Mouse (Mus musculus): Measurements from ENCODE around the gene Lpar1.

The Lpar1 gene

DNA sequence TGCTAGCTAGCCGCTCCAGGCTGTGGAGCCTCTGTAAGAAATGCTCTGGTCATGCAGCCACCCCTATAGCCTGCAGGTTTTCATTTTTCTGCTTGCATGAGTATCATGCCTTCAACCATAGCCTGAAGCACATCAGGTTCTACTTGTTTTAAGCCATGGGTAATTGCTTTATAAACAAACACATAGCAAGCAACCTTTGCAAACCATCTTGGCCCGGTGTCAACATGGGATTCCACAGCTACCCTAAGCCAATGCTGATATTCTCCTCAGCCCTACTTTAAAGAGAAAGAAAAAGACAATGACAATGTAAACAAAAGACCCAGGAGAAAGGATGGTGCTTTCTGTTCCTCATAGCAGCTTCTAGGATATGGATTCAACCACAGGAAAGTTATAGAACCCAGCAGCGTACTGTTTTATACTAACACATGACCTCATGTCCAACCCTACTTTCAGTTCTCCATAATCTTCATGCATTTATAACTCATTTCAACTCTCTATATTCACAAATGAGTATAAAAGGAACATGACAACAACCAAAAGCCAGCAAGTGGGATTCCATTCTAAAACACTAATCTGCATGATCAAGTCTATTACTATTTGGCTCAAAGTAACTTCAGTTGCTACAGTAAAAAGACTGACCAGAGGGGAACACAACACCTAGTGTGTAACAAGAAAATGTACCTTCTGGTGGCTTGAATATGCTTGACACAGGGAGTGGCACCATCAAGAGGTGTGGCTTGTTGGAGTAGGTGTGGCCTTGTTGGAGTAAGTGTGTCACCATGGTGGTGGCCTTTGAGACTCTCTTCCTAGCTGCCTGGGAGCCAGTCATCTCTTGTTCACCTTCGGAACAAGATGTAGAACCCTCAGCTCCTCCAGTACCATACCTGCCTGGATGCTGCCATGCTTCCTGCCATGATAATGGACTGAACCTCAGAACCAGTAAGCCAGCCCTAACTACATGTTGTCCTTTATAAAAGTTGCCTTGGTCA, 46.9 kb downstream of the Lpar1 start:
- no peak for DNase-seq (ENCODE audit: low spot score)

GRCm38 (mm10) chr4:58504250-58504649, 49.4 kb downstream of the Lpar1 start:
- no peak for DNase-seq (ENCODE audit: low spot score)

- no peak for DNase-seq (ENCODE audit: low spot score)
Observed at GRCm38 (mm10) chr4:58501012-58501777, 52.5 kb downstream of the Lpar1 start.

- no peak for DNase-seq (ENCODE audit: low spot score)
Observed at GRCm38 (mm10) chr4:58499831-58500230, 53.9 kb downstream of the Lpar1 start.

GRCm38 (mm10) chr4:58499241-58499640, 54.5 kb downstream of the Lpar1 start:
- no peak for DNase-seq (ENCODE audit: low spot score)

DNA sequence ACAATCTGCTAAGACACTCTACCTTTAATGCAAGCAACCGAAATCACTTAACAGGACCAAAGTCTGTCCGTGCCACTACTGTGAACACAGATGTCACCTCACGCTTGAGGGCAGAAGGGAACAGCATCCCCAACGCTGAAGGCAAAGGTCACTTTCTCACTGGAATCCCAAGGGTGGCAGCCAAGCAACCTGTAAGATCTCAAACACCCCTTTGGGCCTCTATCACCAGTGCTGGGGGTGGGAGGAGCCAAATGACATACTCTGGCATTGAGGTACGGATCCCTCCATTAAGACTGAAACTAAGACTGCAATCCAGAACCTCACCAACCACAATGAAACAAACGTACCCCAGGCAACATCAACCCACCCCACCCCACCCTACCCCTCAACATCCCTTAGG, 55.0 kb downstream of the Lpar1 start:
- no peak for DNase-seq (ENCODE audit: low spot score)

DNA sequence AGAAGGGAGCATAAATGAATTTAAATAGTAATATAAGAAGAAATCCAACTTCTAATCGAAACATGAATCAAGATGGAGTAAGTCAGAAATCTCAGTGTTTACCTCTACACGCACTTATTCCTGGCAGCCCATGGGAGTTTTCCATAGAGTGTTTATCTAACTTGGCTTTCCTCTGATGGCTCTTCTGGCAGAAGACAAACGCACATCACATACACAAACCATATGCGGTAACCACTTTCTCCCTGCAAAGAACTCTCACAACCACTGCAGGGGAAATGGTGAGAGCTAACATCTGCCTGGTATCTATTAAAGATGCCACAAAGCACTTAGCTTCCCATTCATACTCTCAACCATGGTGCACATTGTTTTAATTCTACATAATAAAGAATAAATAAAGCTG, 56.4 kb downstream of the Lpar1 start:
- no peak for DNase-seq (ENCODE audit: low spot score)

GRCm38 (mm10) chr4:58496743-58497142, 57.0 kb downstream of the Lpar1 start:
- no peak for DNase-seq (ENCODE audit: low spot score)

DNA sequence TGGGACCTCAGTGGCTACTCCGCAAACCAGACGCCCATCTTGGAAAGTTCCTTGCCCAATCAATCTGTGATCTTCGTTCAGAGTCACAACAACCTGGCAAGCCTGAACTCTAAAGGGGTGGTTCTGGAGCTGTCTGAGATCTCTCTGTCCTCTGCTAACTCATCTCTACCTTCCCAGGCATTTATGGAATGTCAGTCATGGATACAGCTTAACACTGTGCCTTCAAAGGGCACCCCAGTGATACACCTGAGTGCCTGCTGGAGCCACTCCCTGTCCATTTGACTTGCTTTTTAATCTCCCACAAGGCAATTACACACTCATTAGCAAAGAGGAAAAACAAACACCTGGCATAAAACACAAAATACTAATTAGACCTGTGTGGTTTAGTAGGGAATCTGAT, 62.0 kb downstream of the Lpar1 start:
- no peak for DNase-seq (ENCODE audit: low spot score)

GRCm38 (mm10) chr4:58490374-58490773, 63.3 kb downstream of the Lpar1 start:
- DNase-seq (ENCODE audit: low spot score): no peak

DNA sequence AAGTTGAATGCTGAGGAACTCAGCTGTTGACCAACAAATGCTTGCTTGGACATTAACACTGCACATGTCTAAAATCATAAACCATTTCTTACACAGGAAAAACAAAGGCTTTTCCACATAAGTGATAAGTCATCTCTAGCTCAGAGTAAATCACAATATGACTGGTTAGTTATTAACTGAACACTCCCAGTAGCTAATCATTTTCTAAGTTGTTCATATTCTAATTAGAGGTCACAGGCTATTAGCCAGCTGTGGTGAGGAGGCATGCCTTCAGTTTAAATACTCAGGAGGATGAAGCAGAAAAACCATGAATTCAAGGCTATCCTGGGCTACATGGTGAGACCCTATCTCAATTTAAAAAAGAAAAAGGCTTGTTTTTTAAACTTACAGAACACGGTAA, 75.1 kb downstream of the Lpar1 start:
- no peak for DNase-seq (ENCODE audit: low spot score)

GRCm38 (mm10) chr4:58477691-58478090, 76.0 kb downstream of the Lpar1 start:
- no peak for DNase-seq (ENCODE audit: low spot score)

GRCm38 (mm10) chr4:58471203-58471910, 82.3 kb downstream of the Lpar1 start:
- no peak for DNase-seq (ENCODE audit: low spot score)

GRCm38 (mm10) chr4:58469651-58470592, 83.8 kb downstream of the Lpar1 start:
- DNase-seq (ENCODE audit: low spot score): no peak

- DNase-seq (ENCODE audit: low spot score): no peak
Observed at GRCm38 (mm10) chr4:58469035-58469434, 84.7 kb downstream of the Lpar1 start.

DNA sequence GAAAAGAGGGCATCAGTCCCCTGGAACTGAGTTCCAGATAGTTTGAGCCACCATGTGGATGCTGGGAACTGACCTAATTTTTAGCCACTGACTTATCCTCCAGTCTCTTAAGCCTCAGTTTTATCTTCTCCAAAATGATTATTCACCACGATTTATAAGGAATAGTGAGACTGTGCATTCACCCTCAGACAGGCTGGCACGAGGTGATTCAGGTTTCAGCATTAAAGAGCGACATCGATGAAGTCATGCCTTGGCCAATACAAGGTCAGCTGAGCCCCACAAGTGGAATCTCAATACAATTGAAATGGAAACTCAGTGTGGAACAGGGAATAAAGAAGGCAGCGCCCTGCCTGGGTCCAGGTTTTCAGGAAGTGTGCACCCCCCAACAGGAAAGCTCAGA, 88.1 kb downstream of the Lpar1 start:
- no peak for DNase-seq (ENCODE audit: low spot score)

- DNase-seq (ENCODE audit: low spot score): no peak
Observed at GRCm38 (mm10) chr4:58464390-58465164, 89.1 kb downstream of the Lpar1 start.

- DNase-seq (ENCODE audit: low spot score): no peak
Observed at GRCm38 (mm10) chr4:58462990-58463389, 90.7 kb downstream of the Lpar1 start.

- no peak for DNase-seq (ENCODE audit: low spot score)
Observed at GRCm38 (mm10) chr4:58462586-58462985, 91.1 kb downstream of the Lpar1 start.

DNA sequence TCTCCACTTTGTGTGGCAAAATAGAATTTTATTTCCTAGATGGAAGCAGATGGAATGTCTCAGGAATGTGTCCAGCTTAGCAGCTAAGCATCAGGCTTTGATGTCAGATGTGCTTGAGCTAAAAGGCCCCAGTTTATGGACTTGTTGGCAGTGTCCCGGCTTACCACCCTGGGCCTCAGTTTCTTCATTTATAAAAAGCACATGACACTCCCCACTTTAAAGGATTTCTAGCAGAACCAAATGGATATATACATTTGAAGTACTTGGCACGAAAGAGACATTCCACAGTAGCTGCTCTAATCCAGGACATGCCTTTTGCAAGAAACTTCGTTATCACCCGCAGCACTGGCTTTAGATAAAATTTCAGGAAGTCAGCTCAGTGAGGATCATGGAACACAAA, 100.4 kb downstream of the Lpar1 start:
- DNase-seq (ENCODE audit: low spot score): no peak

All from c-Kit-positive CD71-positive TER-119-positive erythroid progenitor cells, embryonic 14.5 days (primary cell).